Mouse (Mus musculus): ENCODE measurements around the gene Tbc1d5. TPM values are rescaled to one million over a fixed set of nuclear protein-coding genes. Genes with fewer than 3 reads are reported as not detected.

Gene Tbc1d5
- 10 to 100 TPM; 18.4 to 19.7 TPM for total RNA-seq (2021)
- long read RNA-seq, full-length matches to known transcripts = 1 of 6 reads
- long read RNA-seq, partial matches to known transcripts = 2 of 6 reads
- long read RNA-seq, other reads (novel, unspliced or antisense) = 3 of 6 reads

- DNase-seq (ENCODE audit: low spot score in 2 of 2) = peak; percentile 90 to 93
These were observed at the start of gene Tbc1d5 for GRCm38 (mm10) chr17:51179195-51179953. Gene Tbc1d5, minus strand, starts transcription at chr17:51179352.

- DNase-seq (ENCODE audit: low spot score in 2 of 2) = no peak
These were observed 46.9 kb upstream of the Tbc1d5 start for GRCm38 (mm10) chr17:51226056-51226455.

DNA sequence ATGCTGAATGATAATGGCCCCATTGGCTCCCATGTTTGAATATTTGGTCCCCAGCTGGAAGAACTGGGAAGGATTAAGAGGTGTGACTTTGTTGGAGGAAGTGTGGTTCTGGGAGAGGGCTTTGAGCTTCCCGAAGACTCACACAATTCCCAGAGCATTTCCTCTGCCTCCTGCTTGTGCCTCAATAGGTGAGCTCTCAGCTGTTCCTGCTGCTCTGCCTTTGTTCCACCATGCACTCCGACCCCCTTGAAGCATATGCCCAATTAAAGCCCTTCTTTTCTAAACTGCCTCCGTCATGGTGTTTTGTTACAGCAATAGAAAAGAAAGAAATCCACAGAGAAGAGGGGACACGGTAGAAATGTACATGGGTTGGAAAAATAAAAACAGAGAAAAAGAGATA lies 44.0 kb upstream of the Tbc1d5 start:
- no peak for DNase-seq (ENCODE audit: low spot score in 2 of 2)

DNA sequence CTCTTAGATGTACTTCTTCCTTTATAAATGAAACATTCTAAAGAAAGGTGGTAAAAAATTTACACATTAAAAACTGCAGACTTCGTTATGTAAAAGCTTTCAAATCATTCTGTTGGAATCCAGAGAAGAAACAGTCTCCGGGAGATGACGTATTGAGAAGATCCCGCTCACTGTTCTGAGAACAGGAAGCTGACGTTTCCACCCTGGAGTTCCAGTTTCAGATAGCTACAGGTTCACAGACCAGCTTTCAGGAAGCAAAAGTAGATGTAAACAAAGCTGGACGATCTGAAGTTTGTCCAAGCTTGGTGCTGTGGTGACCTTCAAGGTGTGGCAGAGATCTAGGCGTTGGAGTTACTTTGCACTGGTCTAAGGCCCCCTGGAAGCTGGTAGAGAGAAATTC lies 41.9 kb upstream of the Tbc1d5 start:
- DNase-seq (ENCODE audit: low spot score in 2 of 2) = no peak

DNA sequence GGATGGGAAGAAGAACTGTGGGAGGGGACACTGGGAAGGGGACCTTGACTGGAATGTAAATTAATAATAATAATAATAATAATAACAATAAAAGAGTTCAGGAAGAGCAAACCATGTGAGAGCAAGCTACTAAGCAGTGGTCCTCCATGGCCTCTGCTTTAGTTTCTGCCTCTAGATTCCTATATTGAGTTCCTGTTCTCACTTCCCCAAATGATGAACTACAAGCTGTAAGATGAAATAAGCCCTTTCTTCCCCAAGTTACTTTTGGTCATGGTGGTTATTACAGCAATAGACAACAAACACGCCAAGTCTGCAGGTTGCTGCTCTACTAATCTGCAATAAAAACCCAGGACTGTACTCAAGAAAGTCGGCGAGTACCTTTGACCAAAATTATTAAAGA lies 40.7 kb upstream of the Tbc1d5 start:
- DNase-seq (ENCODE audit: low spot score in 2 of 2) = no peak

DNA sequence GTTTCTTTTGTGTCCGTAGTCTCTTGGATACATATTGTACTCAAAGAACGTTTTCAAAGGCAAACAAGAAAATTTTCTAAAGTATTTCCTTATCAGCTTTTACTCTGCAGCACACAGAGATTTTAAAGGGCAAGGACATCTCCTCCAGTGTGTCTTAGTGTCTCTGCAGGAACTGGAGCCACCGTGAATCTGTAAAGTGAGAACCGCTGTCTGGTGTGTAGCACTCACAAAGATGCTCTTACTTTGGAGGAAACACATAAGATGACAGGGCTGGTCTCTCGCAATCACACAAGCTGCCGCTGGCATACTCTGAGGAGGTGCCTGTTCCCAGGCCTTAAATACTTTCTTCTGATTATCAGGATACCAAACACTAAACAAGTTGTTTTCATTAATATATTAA lies 37.3 kb upstream of the Tbc1d5 start:
- DNase-seq (ENCODE audit: low spot score in 2 of 2) = no peak

DNA sequence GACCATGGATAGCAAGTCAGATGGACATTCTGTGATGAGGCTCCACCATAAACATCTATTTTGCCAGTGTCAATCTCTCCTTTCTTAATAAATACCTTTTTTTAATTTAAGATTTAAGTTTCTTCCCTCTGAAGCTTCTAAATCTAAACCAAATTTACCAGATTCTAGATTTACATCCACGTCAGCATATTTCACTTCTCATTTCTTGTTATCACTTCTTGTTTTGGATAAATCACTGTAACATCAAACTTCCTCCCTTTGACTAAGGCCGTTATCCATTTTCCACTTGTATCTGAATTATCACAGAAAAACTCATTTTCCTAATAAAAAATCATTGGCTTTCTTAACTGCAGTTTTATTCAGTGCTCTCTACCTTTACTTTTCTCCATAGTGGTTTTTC lies 30.4 kb upstream of the Tbc1d5 start:
- no peak for DNase-seq (ENCODE audit: low spot score in 2 of 2)

DNA sequence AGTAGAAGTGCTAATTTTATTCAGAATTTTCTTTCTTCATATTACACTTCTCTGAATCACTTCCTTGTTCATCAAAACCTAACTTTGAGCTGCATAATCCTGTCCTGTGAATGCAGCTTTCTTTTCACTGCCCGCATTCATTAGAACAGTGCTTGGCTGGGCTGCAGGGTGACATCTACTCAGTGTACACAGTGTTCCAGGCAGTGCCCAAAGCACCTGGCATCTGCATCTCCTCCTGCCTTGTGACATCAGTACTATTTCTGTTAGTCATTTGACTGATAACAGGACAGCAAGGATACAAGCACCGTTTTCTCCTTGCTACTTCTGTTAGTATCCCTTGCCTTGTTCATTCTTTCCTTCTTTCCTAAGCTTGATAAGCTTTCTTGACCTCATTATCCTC lies 25.5 kb upstream of the Tbc1d5 start:
- no peak for DNase-seq (ENCODE audit: low spot score in 2 of 2)

DNA sequence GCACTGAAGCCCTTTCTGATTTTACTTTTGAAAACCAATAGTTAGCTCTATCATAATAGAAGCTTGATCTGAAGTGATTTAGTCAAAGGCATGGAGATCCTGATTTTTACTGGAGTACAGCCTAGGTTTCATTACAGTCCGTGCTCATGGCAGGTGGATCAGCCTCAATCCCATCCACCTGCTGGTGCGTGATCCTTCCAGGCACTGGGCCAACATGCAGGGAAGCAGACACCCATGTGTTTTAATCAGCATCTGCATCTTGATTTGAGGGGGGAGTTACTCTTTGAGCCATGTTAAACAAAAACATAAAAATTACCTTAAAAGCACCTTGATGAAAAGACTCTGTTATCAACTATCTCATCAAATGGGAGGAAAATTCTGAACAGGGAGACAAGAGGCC lies 16.4 kb upstream of the Tbc1d5 start:
- DNase-seq (ENCODE audit: low spot score in 2 of 2) = no peak

DNA sequence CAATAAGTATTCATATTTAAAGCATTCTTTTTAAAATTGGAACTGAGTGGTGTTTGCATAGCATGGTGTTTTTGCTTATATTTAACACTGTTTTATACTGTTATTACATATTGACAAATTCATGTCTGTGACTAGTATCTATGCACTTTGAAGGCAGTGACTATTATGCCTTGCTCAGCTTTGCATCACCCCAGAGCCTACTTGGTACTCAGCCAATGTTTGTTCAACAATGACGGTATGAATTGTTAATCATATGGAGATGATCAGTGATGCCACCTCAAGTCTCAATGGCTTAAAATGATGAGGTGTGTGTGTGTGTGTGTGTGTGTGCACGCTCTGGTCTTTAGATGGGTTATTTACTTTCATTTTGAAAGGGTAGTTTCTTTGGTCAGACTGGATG lies 15.6 kb upstream of the Tbc1d5 start:
- no peak for DNase-seq (ENCODE audit: low spot score in 2 of 2)

DNA sequence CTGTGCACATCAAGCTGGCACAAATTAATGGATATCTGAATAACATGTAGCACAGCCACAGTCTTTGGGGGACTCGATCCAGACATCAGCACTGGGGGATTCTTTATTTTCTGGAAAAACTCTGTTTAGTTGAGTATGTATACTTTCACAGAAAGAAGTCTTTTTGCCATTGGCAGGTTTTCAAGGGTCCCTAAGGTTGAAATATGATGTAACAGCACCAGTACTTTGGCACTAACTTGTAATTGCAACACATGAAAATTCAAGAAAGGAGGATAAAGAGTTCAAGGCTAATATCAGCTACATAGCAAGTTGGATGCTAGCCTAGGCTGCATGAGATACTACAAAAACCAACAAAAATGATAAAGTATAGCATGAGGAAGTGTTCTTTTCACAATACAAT lies 12.2 kb upstream of the Tbc1d5 start:
- DNase-seq (ENCODE audit: low spot score in 2 of 2) = no peak

DNA sequence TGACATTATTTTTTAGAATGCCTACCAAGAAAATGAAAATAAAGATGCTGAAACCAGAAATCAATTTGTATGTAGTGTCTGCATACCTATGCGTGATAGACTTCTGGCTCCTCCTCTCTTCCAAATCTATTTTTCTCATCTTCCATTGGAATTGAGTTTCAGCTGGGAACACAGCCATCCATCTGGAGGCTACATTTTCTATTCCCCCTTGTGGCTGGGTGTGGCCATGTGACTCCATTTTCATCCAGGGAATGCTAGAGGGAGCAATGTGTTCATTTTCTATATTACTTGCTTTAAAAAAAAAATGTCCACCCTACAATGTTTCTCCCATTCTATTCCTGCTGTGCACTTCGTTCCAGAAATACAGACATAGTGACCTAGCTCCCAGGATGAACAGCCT lies 3.6 kb upstream of the Tbc1d5 start:
- peak; percentile 25 to 43 for DNase-seq (ENCODE audit: low spot score in 2 of 2)

DNA sequence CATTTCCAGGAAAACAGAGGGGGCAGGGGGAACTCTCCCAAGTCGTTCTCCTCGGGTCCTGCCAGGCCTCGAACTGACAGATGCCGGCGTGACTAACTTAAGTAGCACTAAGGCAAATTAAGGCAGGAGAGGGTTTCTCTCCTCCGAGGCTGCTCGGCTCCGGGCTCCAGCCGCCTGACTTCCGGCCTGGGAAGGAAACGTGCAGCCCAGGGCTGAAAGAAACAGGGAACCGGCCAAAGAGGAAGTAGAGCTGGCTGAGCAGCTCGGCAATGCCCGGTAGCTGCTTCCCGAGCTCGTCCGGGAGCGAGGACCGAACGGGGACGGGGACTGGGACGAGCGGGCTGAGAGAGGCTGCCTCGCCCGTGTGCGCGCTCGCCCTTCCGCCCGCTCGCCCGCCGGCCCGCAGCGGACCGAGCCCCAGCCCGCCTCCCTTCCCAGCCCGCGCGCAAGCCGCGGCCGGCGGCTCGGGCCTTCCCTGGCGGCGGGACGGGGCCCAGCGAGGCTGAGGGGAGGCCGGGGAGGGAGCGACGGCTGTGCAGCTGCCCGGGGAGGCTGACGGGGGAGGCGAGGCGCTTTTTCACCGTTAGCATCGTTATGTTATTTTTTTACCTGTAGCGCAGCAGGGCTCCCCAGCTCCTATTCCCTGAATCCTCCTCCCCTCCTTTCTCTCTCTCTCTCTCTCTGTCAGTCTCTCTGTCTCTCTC lies 509 bp downstream of the Tbc1d5 start:
- DNase-seq (ENCODE audit: low spot score in 2 of 2) = peak; percentile 69 to 73

DNA sequence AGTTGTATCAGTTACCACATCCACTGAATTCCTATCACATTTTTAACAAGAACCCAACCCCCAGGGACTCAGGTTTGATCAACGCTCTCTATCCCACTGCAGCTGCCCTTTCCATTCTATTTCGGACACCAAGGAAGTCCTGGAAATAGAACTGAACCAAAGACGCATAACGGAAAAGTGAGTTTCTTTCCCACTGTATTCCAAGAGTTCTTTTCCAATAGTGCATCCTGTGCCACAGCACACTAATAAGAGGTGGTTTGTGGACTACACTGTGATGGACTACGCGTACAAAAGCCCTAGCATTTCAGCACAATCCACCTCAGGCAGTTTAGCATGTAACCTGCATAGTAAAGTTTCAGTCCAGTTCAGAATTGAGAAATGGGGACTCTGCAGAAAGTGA lies 1.2 kb downstream of the Tbc1d5 start:
- DNase-seq (ENCODE audit: low spot score in 2 of 2) = no peak

GRCm38 (mm10) chr17:51172332-51172731 lies 6.8 kb downstream of the Tbc1d5 start:
- no peak for DNase-seq (ENCODE audit: low spot score in 2 of 2)

DNA sequence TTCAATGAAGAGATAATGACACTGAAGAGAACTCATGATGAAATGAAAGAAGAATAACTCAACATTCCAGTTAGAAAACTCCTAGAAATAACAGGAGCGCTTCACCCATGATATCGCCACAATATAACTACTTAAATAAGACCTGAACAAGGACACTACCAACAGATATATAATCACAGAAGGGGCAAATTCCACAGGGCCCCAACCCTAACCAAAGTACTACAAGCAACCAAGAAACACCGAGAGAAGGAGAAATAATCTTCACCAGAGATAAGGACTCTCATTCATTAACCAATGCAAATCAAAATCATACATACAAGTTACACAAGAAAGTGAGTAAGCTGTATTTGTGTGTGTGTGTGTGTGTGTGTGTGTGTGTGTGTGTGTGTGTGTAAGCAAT lies 7.6 kb downstream of the Tbc1d5 start:
- DNase-seq (ENCODE audit: low spot score in 2 of 2) = no peak

DNA sequence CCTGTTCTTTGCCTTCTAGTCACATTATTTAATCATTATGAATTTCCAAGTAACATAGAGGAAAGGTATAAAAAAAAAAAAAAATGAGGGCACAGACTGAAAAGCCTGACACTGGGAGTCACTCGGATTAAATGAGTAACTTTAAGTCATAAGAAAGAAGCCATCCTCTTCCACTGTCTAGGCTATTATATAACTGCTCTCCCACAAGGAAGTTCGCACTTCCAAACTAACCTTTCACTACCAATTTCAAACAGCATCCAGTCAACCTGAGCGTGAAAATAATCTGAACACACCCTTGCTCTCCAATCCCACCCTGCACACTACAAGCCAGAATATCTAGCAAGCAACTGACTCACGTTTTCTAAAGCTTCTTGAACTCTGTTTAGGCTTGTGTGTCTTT lies 9.2 kb downstream of the Tbc1d5 start:
- DNase-seq (ENCODE audit: low spot score in 2 of 2) = no peak

GRCm38 (mm10) chr17:51162366-51162765 lies 16.8 kb downstream of the Tbc1d5 start:
- DNase-seq (ENCODE audit: low spot score in 2 of 2) = no peak

GRCm38 (mm10) chr17:51159261-51159660 lies 19.9 kb downstream of the Tbc1d5 start:
- no peak for DNase-seq (ENCODE audit: low spot score in 2 of 2)

GRCm38 (mm10) chr17:51150999-51151398 lies 28.2 kb downstream of the Tbc1d5 start:
- DNase-seq (ENCODE audit: low spot score in 2 of 2) = no peak

- DNase-seq (ENCODE audit: low spot score in 2 of 2) = no peak
These were observed 34.2 kb downstream of the Tbc1d5 start for GRCm38 (mm10) chr17:51144983-51145382.

DNA sequence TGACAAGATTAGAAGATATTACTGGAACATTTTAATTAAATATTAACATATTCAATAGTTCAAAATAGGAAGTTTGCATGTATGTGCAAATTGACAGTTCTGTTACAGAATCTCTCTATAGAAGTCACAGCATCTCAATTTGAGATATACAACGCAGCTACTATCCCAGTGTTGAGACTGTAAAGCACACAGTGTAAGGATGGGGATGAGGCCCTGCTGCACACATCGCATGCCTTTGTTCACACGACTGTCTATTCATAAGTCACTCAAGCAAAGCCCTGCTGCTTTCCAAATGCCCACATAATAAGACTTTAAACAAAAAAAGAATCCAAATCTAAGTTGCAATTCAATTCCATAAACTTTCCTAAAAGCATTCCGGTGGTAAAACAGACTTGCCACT lies 37.1 kb downstream of the Tbc1d5 start:
- no peak for DNase-seq (ENCODE audit: low spot score in 2 of 2)

DNA sequence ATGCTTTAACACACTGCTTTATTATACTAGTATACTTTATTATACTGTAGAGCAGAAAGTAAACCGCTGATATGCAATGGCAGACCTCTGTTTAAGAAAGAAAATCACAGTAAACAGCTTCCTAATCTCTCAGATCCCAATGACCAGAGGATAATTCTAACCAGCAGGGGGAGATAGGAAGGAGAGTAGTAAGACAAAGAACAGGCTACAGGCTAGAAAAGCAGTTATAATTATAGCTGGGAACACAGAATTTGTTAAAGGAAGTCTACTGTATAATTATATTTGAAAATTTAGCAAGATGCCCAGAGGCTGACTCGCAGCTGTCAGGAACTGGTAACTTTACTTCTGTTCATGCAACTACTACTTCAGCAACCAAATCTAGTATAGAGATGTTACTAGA lies 68.0 kb downstream of the Tbc1d5 start:
- DNase-seq (ENCODE audit: low spot score in 2 of 2) = no peak

All from layer of hippocampus, postnatal 10 days (tissue).